Mouse (Mus musculus) adrenal gland, adult (tissue): Measurements from ENCODE around the gene Wnt2b.
A peak's percentile ranks its signal among the peaks of the same experiment; 100 is the strongest.

ENCODE experiments used
- DNase-seq, 2 experiments: peaks; one replicate each; pipeline ENCODE4 v3.0.0; 2022 to 2023; ENCODE audit warnings: low spot score in 1 of 2; ENCODE audit not compliant: inconsistent age in 2 of 2

Wnt2b gene

DNA sequence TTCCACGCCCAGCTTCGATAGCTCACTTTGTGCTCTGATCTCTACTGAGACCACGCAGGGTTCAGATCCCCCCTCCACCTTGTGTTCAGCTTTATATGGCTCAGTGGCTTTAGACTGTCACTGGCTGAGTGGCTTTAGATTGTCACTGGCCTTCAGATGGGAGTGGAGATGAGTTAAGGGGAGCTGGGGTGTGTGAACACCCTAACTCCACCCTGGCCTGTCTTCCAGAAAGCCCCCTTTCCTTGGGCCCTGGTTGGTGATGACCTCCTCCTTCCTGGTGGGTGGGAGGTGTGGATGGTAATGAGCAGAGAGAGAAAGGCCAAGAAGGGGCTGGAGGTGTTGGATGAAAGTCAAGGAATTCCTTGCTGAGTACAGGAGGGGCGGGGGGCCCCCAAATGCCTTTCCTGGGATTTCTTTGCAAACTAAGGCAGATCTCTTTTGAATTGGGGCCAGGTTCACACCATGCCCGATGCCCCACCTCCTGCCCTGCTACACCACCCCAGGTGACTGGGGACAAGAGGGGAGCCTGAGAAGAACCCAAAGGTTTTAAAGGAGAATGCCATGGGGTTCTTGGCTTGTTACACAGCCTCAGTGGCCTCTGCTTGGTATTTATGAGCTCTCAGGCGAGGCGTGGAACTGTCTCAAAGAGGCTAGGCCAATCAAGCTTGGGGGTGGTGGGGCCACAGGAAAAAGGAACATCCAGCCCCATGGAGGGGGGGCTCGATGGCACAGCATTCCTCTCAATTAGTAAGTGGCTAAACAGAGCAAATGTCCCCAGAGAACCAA, 3.5 kb upstream of the Wnt2b start:
- no peak for DNase-seq

DNA sequence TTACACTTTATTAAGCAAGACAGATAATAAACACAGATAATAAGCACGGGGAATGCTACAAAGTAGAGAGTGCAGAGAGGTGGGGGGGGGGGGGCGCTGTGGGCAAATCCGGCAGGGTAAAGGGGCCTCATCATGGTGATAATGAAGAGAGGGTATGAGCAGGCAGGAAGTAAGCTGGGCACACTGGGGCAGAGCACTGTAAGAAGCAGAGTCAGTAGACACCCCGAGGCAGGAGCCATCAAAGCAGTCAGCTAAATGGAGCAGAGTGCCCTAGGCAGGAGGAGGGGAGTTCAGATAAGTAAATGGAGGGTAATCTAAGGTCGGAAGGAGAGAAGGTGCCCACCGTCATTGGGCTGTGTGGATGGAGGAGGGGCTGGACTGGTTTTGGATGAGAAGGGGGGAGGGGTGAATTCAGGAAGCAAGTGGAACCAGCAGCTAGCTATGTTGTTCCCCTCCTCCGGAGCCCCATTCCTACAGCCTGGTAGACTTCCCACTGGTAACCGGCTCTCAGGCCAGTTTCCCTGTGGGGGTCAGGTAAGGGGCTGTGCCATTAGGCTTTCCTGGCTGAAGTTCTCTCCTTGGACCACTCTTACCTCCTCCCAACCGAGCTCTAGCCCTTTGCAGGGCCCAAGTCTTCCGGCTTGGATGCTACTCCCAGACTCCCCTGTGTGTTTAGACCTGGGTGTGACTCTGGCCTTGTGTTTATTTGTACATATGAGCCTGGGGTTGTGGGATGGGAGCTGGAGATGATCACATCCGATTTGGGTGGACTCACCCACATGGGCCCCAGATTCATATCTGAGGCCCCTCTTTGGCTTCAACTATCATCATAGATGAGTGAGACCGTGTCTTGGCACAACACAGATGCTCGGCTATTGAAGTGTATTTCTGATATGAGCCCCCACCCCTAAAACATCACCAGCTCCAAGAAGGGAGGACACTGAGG, 1.9 kb upstream of the Wnt2b start:
- no peak for DNase-seq

DNA sequence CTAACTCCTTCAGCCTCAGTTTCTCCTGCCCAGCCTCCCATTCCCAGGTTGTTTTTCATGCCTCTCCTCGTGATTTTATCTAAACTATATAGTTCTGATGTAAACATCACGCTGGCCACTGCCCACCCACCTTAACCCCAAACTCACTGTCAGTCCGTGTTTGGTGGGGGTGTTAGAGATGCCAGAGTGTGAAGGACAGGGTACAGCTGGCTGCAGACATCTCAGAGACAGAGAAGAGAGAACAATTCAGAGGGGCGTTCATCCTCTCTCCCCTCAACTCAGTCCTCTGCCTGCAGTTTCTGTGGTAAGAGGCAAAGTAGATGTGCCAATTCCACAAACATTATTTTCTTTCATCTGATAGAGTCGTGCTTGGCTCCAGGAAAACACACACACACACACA, 1.1 kb upstream of the Wnt2b start:
- no peak for DNase-seq

DNA sequence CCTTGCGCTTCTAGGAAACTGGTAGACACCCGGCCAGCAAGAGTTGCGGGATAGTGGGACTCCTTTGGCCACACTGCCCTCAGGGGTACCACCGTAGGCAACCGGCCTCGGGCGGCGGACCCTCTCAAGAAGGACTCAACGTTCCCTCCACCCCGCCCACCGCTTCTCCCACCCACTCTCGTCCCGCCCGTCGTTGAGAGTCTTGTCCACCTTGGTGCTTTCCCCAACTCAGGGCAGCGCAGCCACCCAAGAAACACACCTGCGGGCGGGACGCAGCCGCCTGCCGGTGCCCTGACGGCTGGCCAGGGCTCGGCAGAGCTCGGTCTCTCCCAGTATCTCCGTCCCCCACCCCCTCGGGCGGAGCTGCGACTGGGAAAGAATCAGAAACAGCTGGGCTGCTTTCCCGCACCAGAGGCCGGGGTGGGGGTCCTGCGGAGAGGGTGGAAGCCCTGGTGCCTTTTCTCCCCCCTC, 455 bp upstream of the Wnt2b start:
- DNase-seq, result no peak

DNA sequence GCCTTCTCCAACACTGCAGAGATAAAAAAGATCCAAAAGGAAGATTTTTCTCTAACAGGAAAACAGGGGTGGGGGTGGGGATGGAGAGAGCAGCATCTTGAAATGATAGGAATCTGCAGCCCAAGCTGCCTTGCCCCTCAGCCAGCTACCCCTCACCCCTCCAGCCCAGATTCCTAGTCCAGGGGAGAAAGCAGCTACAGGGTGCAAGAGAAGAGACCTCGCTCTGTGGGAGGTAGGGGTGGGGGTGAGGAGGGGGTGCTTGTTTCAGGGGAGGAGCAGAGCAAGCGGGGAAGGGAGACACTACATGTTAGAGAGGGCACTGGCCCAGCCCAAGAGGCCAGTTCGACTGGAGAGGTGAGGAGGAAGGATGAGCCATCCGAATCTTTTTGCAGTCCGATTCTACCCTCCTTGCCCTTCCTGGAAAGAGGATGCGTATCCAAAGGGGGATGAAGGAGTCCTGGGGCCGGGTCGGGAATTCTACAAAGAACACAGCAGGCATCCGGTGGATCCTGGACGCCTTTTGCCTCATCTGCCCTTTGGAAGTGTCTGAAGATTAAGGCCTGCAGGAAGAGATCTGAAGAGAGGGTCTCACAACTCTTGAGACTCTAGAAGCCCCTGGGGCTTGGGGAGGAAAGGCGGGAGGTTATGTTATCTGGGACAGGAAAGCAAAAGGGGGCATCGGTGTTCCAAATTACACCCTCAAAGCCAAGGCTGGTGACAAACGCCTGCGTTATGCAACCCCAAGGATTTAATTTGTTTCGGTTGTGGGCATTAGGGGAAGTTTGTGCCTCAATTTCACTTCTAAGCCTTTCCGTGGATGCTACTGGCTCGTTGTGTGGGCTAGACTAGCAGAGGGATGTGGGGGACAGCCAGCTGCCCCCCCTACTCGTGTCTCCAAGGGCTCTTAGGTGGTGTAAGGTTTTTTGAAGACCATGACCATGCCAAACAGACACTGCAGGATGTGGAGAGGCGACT, 1.4 kb downstream of the Wnt2b start:
- DNase-seq, result peak in 1 of 2 experiments; percentile 35

DNA sequence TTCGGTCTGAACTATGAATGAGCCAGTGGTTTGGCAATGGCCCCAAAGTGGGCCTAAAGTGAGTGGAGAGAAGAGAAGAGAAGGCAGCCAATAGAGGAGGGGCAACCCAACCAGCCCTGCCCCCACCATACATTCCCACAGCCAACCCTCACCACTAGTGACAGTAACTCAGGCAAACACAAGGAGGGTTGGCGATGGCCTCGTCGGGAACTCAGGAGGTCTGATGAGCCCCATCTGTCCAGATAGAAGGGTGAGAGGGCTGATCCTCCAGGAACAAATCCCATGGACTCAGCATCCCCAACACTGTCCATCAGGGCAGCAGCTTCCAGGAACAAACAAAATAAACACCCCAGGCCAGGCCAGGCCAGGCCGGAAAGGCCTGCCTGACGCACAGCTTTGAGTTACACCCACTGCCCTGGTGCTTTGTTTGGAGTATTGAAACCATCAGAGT, 5.6 kb downstream of the Wnt2b start:
- no peak for DNase-seq

DNA sequence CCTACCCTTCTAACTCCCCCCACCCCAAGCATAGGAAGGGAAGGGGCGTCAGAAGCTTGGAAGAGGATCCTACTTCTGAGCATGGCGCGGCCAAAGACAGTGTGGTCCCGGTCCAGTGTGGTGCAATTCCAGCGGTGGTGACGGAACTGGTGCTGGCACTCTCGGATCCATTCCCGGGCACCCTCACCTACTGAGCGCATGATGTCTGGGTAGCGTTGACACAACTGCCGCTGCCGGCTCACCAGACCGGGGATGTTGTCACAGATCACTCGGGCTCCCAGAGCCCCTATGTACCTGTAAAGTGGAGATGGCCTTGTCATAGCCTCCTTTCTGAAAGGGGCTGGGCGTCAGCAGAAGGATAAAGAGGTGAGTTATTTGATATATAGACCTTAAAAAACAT, 7.2 kb downstream of the Wnt2b start:
- no peak for DNase-seq

DNA sequence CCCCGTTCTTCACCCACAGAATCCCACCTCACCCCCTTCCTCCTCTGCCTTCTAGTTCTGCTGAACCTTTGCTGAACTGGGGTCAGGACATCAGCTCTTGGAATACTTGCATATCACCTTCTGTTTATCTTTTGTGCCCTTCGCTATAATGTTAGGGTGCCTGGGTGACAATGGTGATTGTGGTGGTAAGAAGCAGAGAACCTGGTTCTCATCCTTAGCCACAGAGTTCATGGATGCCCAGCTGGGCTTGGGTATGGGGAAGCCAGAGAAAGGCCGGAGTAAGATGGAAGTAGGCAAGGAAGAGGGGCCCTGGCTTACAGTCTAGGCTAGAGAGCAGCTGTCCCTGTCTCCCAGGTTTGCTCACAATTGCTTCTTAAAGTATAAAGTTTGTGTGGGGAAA, 7.6 kb downstream of the Wnt2b start:
- DNase-seq, result no peak

DNA sequence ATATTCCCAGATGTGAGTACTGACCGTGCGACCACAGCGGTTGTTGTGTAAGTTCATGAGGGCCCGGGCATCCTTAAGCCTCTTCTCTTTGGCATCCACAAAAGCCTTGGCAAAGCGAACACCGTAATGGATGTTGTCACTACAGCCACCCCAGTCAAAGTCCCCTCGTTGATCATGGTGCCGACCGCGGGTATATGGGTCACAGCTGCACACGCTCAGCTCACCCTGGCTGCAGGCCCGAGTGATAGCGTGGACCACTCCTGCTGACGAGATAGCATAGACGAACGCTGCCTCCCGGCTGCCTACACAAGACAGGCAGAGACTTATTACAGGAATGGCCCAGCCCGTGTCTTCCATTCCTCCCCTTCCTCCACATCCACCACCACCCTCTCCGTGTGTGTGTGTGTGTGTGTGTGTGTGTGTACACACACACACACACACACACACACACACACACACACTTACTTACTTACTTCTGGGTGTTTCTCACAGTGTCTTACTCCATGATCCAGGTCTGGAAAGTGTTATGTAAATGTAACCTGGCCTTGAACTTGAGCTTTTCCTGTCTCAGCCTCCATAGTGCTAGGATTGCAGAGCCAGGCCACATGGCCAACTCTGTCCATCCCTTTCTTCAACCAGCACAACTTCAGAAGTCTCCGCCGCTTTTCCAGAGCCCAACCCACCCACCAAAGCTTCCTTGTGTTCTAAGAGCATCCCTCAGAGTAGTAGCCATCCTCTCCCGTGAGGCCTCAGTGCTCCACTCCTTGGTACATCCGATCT, 8.6 kb downstream of the Wnt2b start:
- DNase-seq, result no peak

DNA sequence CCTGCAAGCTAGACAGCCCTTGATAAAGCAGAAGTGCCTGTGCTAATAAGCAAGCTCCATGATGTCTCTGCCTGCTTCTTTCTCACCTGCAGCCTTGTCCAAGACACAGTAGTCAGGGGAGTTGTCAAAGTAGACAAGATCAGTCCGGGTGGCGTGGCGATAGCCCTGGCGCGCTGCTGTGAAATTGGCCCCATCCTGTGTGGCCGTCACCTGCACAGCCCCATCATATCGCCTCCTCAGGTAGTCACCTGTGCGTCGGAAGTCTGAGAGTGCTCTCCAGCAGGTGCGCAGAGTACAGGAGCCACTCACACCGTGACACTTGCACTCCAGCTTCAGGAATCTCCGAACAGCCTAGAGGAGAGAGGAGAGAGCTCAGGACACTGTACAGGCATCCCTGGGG, 10.8 kb downstream of the Wnt2b start:
- no peak for DNase-seq

DNA sequence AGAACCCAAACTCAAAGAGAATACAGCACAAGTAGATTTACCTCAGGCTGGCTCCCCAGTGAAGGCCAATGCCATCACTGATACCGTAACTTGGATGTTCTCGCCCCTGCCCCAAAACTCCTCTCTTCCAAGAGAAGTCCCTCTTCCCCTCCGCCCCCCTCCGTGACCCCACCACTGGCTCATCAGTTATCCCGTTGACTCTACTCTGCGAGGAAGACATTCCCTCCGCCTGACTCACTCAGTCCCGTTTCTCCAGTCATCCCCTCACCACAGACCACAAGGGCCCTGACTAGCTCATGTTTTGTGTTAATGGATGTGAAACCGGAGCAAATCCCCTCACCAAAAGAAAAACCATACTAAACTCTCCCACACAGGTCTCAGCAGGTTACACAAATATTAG, 16.8 kb downstream of the Wnt2b start:
- DNase-seq, result no peak

DNA sequence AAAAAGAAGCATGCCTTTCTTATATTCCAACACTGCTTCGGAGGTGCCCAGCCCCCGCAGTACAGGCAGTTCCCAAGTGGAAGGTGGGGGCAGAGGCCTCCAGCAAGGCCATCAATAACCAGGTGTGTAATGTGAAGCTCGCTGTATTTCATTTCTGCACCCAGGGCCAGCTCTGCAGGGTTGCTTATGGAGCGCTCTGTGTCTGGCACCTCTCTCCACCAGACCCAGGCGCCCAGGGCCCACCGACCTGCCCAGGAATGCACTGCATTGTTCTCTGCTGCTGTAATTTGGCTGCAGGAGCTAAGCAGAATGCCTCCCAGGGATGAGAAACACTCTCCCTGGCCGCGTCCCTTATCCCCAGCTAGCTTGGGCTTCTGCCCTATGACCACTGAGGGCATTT, 18.4 kb downstream of the Wnt2b start:
- DNase-seq, result no peak

DNA sequence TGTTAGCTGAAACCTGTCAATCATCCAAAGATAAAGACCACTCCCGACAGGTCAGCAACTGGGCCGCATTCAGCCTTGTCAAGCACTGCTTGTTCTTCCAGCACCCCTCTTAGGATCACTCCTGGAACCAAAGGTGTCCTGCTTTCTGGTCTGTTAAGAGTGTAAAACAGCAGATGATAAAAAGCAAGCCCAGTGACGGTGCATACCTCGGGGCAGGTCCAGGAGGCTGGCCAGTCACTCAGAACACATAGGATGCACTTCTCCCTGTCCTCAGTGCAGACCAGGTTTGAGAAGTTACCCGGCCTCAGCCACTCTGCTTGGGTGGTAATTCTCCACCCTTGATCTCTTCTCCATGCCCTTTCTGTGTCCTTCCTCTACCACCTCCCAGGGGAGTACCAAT, 19.0 kb downstream of the Wnt2b start:
- DNase-seq, result no peak

DNA sequence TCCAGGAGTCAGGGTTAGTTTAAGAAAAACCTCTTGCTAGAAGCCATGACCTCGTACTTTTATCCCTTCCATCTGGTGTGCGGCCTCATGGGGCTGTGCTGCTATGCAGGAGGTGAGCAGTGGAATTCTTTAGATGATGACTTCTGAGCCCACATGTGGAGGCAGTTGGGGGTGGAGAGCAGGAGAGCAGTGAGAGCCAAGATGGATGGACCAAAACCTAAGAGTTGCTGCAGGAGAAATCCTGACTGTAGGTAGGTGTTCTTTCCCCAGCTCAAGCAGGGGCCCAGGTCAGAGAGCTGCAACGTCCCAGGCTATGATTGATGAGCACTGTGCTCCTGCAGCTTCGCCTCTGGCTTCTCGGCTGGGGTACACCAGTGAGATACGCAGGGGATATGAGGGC, 21.0 kb downstream of the Wnt2b start:
- no peak for DNase-seq

DNA sequence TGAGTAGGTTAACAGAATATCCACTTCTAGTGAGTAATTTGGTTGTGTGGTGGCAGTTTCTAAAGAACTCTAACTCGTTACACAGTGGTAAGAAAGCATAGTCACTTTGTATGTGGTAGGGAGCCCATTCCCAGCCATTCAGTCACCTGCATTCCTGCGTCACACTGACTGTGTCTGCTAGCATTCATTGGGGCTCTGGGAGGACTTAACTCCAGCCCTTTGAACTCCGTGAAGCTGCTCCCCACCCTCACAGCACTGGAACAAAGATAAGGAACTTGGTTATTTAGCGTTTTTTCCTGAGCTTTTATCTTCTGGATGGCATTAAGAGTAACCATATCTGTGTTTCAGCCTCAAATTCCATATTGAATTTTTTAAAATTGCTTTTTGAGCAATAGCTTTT, 23.4 kb downstream of the Wnt2b start:
- no peak for DNase-seq

DNA sequence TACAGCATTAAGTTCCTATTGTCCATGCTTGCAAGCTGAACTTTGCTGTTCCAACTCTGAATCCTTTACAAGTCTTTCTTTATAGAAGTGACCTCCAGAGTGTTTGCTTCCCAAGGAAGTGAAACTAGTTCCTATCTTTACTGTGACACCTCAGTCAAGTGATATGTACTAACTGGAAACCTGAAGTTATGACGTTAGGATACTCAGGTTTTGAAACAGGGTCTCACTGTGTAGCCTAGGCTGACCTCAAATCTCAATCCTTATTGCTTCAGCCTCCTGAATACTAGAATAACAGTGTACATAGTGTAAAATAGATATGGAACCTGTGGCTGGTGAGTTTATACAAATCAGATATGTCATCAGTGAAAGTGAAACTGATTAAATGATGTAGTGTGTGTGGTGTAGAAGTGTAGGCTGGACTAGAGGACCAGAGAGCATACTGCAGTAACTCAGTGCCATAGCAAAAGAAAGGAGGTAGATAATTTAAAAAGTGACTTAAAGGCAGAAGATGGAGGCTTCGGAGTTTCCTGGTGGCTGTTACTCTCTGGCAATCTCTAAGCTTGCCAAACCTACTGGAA, 23.9 kb downstream of the Wnt2b start:
- no peak for DNase-seq

DNA sequence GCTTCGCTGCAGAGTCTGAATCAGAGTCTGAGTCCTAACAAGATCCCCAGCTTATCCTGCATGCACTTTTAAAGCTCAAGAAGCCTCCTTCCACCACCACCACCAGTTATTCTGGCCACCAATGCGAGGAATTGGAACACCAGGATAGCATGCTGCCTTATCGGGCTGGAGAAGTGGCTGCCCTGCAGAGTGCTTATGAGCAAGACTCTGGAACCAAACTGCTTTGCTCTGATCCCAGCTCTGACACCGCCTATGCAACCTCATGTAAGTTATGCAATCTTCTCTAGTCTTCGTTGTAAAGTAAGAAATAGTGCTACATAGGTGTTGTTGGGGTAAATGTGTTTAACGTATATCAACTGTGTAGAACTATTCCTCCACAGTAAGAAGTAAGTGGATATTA, 32.3 kb downstream of the Wnt2b start:
- no peak for DNase-seq

DNA sequence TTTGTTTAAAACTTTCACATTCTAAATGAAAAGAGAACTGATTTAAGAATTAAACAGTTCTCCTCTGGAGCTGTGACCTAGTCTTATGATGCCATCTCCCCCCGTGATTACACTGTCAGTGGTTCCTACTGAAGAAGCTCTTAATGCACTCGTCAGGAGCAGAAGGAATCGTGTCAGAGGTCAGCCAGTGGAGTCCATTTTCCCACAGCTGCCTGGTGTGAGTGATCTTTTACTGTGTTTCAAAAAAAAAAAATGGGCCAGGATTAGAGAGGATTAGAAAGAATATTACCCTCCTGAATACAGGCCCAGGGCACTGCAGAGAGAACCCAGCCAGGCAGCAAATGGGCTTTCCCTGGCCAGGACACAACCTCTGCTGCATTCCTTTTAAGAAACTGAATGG, 46.7 kb downstream of the Wnt2b start:
- DNase-seq, result no peak

DNA sequence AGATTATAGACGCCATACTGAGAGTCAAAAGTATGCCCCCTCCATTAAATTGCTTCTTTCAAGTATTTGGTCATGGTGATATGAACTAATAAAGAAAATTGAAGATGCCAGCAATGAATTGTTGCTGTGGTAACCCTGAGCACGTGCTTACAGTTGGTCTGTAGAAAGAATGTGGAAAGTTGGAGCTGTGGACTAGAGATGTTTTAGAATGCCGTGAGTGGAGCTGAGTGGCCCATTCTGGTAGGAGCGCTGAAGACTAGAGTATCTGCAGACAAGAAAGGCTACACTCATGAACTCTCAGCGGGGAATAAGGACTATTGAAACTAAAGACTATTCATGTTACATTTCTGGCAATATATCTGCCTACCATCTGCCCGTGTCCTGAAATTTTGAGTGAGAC, 52.5 kb downstream of the Wnt2b start:
- no peak for DNase-seq

DNA sequence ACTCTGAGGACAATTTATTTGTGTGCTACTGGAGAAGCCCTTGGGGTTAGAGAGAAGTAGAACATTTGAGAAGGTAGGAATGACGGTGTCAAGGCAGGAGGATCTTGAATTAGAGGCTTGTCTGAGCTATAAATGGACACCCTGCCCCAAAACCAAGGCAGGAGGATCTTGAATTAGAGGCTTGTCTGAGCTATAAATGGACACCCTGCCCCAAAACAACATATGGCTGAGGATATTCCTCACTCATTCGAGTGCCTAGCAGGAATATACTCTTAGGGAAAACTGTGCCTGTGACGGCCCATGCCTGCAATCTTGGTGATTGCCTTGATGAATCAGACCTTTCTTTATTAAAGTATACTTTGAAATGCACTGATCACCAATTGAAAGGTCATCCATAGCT, 55.7 kb downstream of the Wnt2b start:
- DNase-seq, result no peak
